Mouse (Mus musculus): ENCODE results near the gene Pih1d1.
A peak's percentile ranks its signal among the peaks of the same experiment; 100 is the strongest.

DNA sequence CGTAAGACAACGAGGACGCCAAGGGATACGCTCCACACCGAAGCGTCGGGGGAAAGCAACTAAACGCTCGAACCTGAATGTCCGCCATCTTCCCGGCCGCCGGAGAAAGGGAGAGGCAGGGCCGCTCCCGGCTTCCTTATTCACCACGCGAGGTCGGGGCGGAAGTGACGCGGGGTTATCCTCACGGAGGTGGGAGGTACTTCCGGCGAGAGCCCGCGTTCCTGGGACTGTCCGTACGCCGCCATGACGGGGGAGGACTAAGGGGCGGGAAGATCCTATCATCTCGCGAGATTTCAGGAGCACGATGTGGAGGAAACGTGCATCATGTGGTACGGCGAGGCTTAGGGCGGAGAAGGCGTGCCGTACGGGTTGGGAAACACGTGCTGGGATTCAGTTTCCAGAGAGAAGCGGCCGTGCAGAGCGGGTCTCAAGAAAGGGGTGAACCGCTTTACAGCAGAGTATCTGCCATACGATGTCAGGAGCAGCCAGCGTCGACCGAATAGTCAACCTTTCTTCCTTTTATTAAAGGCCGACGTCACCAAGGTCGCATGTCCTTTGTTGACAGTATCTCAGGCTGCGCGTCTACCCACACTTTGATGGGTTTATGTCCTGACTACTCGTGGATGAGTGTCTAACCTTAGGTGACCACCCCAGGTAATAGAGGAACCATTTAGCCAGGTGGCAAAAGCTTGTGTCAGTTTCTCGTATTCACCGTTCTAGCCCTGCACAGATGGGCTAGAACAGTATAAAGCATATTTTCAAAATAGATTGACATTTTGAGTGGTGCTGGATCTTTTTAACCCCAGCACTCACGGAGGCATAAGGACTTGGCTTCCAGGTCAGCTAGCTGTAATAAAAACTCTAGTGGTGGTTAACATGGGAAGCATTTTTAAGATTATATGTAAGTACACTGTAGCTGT, 29.6 kb upstream of the Pih1d1 start, which contains the start of gene Rps11:
- TF ChIP-seq CTCF (IDR thresholded peaks at IDR 0.05; ENCODE audit: low read depth) = no peak
- peak; percentile 79 for TF ChIP-seq EP300 (IDR thresholded peaks at IDR 0.05; ENCODE audit: low read depth)
